Mouse (Mus musculus) spleen, postnatal 14 days (tissue): ENCODE measurements around the gene 1110002E22Rik.

Experiments used
- DNase-seq, 2 experiments: peaks; one replicate each; pipeline ENCODE4 v3.0.0; 2021 to 2022; ENCODE audit warnings: low spot score in 2 of 2

1110002E22Rik gene

GRCm38 (mm10) chr3:138106887-138107286 is 42.0 kb downstream of the 1110002E22Rik start:
- no peak for DNase-seq

- DNase-seq, result no peak
Measured at GRCm38 (mm10) chr3:138110910-138111782, 46.3 kb downstream of the 1110002E22Rik start.

GRCm38 (mm10) chr3:138114106-138114505 is 49.3 kb downstream of the 1110002E22Rik start:
- DNase-seq, result no peak

GRCm38 (mm10) chr3:138116871-138117270 is 52.0 kb downstream of the 1110002E22Rik start:
- DNase-seq, result no peak

GRCm38 (mm10) chr3:138118392-138118791 is 53.5 kb downstream of the 1110002E22Rik start:
- DNase-seq, result no peak

GRCm38 (mm10) chr3:138118831-138119230 is 54.0 kb downstream of the 1110002E22Rik start:
- DNase-seq, result no peak

- DNase-seq, result no peak
Measured at GRCm38 (mm10) chr3:138119444-138120105, 54.7 kb downstream of the 1110002E22Rik start.

- DNase-seq, result no peak
Measured at GRCm38 (mm10) chr3:138121461-138121860, 56.6 kb downstream of the 1110002E22Rik start.

- DNase-seq, result no peak
Measured at GRCm38 (mm10) chr3:138123842-138124241, 59.0 kb downstream of the 1110002E22Rik start.

- DNase-seq, result no peak
Measured at GRCm38 (mm10) chr3:138129110-138129509, 64.3 kb downstream of the 1110002E22Rik start.

- no peak for DNase-seq
Measured at GRCm38 (mm10) chr3:138130692-138131091, 65.8 kb downstream of the 1110002E22Rik start.
